Mouse (Mus musculus) lung, postnatal 0 days (tissue): Measurements from ENCODE around the gene Rhob.

Source experiments
- CTCF ChIP-seq: IDR thresholded peaks from 2 replicates; pipeline ENCODE4 v1.5.1; 2016; ENCODE audit warnings: antibody characterized with exemption, mild to moderate bottlenecking
- EP300 ChIP-seq: IDR thresholded peaks from 2 replicates; pipeline ENCODE4 v1.6.1; 2016; ENCODE audit warnings: antibody characterized with exemption, mild to moderate bottlenecking, control low read depth

GRCm38 (mm10) chr12:8501571-8502305, 1.9 kb upstream of the Rhob start:
- TF ChIP-seq CTCF (no peak), EP300 (no peak; the same call in 1 of the 2 replicates)
